In genomic region chr12:75464016-75464769, GRCm38 (mm10) we compare ENCODE assay signal across 9 mouse cellular contexts. TPM values are rescaled to one million over a fixed set of nuclear protein-coding genes. Genes with fewer than 3 reads are reported as not detected.
DNase-seq lines count a peak whose midpoint lies in the region; ATAC-seq lines count a peak whose summit lies in the region.
"Had no signal": no experiment of that assay in that cellular context is flagged by ENCODE, and none has a peak within 500 bp of the region (broad histone marks: within the 10 kb centered on the region; RNA-seq: fewer than 3 reads in every experiment).

No protein-coding gene starts in this region.

- H3K4me2 ChIP-seq in limb, embryonic 11.5 days (ENCODE audit: low read depth, severe bottlenecking) = no peak overlapping the region

- H3K9me3 ChIP-seq in limb, embryonic 11.5 days (ENCODE audit: control insufficient read depth, low read length) = no peaks in the 10 kb centered on the region
- no peaks in the 10 kb centered on the region for H3K9me3 ChIP-seq in limb, embryonic 10.5 days (replicated peaks)
- H3K9me3 ChIP-seq: megakaryocyte, embryonic 14.5 days had no signal

- peak; percentile 56 for DNase-seq in adrenal gland, postnatal 10 days
- DNase-seq in adrenal gland, adult 8-10 months = no peak
- peak; percentile 40 for DNase-seq in limb, embryonic 11.5 days (ENCODE audit: low spot score)
- no peak for DNase-seq in limb, embryonic 10.5 days (ENCODE audit: low spot score)
- peak; percentile 61 for DNase-seq in ZHBTc4 (ENCODE audit: low read depth, low spot score)
- DNase-seq in layer of hippocampus, postnatal 36 days = peak; percentile 37 to 40
- DNase-seq in right cerebral cortex, postnatal 14 days = peak; percentile 28

- H3K4me3 ChIP-seq in limb, embryonic 11.5 days (ENCODE audit: low read depth, low read length) = no peak overlapping the region
- H3K4me3 ChIP-seq in limb, embryonic 10.5 days = no peak overlapping the region
- H3K4me3 ChIP-seq: megakaryocyte, embryonic 14.5 days had no signal

- 73% methylated on average over 9 of the region's 9 CpGs for WGBS in limb, embryonic 11.5 days
- WGBS in limb, embryonic 10.5 days = 82% methylated on average over 9 of the region's 9 CpGs

- no peak for ATAC-seq in limb, embryonic 11.5 days (ENCODE audit: insufficient number of reproducible peaks, low FRiP score, low TSS enrichment, low read depth)
- peak; percentile 71 for ATAC-seq in frontal cortex, adult (ENCODE audit: low TSS enrichment)

- no peaks in the 10 kb centered on the region for H3K27me3 ChIP-seq in limb, embryonic 11.5 days (ENCODE audit: control insufficient read depth, insufficient read depth, low read length)
- no peaks in the 10 kb centered on the region for H3K27me3 ChIP-seq in limb, embryonic 10.5 days (ENCODE audit: low read depth, poor library complexity, severe bottlenecking)
- H3K27me3 ChIP-seq: megakaryocyte, embryonic 14.5 days had no signal

- no peak overlapping the region for H3K9ac ChIP-seq in limb, embryonic 11.5 days (ENCODE audit: low read length)

- peaks cover 2% of the 10 kb centered on the region; the same call in 1 of the 2 replicates for H3K36me3 ChIP-seq in limb, embryonic 11.5 days (ENCODE audit: control insufficient read depth, insufficient read depth, low read length)
- H3K36me3 ChIP-seq in limb, embryonic 10.5 days = peaks cover 87% of the 10 kb centered on the region

- no peaks in the 10 kb centered on the region for H3K4me1 ChIP-seq in limb, embryonic 11.5 days (ENCODE audit: control insufficient read depth, insufficient read depth, low read length)
- H3K4me1 ChIP-seq in limb, embryonic 10.5 days = no peaks in the 10 kb centered on the region

- H3K27ac ChIP-seq in limb, embryonic 11.5 days (replicated peaks; ENCODE audit: low read depth, low read length) = no peak overlapping the region
- no peak overlapping the region for H3K27ac ChIP-seq in limb, embryonic 10.5 days

RNA-seq across cellular contexts. Expression of gene Gphb5, which starts 47.6 kb away (rescaled TPM):
- not detected for total RNA-seq in adrenal gland, postnatal 10 days (2021)
- total RNA-seq in adrenal gland, adult 8-10 months (2022) = not detected
- not detected in 2 replicates for polyA plus RNA-seq in limb, embryonic 11.5 days (2014; fragmentation: Nextera tagmentation; extraction: Ambion mirVana)
- not detected in 2 replicates for polyA plus RNA-seq in limb, embryonic 10.5 days (2016; fragmentation: Nextera tagmentation; extraction: Ambion mirVana)
- not detected for total RNA-seq in layer of hippocampus, postnatal 36 days (2021)

Comparison
In these comparisons a context has a peak if more than half of its experiments do, and no peak if none do; other contexts are left out.
1. DNase-seq: peak in adrenal gland, postnatal 10 days (single experiment), limb, embryonic 11.5 days (single experiment), ZHBTc4 (single experiment), layer of hippocampus, postnatal 36 days (2 of 2) and right cerebral cortex, postnatal 14 days (single experiment); none in adrenal gland, adult 8-10 months (single experiment) and limb, embryonic 10.5 days (single experiment).